Mouse (Mus musculus): ENCODE data around the gene Clca4b.

DNA sequence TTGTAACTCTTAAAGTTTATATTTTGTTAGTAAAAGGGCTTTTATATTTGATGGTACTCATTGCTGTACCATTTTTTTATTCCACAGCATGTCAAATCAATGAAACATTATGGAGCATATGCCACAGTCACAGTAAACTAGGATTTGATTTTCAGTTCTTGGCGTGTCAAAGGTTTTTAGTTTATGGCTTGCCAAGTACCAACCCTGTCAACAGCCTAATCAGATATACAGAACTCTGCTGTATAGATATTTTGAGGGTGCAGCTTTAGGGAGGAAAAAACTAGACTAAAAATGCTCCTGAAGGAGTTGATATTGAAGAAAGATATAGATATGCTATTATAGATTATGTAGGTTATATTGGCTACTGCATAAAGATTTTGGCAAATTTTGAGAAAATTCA lies 37.4 kb upstream of the Clca4b start:
- TF ChIP-seq CTCF (IDR thresholded peaks at IDR 0.05; ENCODE audit: control insufficient read depth, insufficient read depth, insufficient read length), result no peak
- TF ChIP-seq MYOD1 (IDR thresholded peaks at IDR 0.05; ENCODE audit: control insufficient read depth, insufficient read length, low read depth), result no peak
- TF ChIP-seq MAX (IDR thresholded peaks at IDR 0.05), result no peak
- TF ChIP-seq USF1 (IDR thresholded peaks at IDR 0.05; ENCODE audit: low read depth), result no peak

Data from C2C12 (cell line).